Mouse (Mus musculus): ENCODE measurements around the gene Gm10306.

Gene Gm10306

GRCm38 (mm10) chr4:94556265-94557054 lies at the start of gene Gm10306, which contains the start of gene Caap1:
Gene Gm10306 (plus strand): TSS chr4:94556546.
Gene Caap1 (minus strand): TSS chr4:94556796.
- DNase-seq (ENCODE audit: extremely low spot score, low spot score): peak; percentile 98

DNA sequence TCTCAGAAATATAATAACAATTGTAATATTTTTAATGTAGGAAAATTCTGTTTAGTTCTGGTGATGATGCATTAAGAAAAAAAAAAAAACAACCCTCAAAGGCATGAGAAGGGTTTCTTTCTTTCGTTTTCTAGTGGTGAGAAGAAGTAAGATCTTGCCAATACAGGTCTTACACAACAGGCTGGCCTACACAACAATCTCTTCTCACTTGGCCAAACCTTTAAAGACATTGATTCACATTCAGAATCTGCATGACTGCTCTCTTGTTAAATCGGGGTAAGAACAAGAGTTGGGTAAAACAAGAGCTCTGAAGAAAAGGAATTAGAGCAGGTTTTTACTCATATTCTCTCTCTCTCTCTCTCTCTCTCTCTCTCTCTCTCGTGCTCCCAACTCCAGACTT lies 41.0 kb upstream of the Gm10306 start:
- DNase-seq (ENCODE audit: extremely low spot score, low spot score): no peak

DNA sequence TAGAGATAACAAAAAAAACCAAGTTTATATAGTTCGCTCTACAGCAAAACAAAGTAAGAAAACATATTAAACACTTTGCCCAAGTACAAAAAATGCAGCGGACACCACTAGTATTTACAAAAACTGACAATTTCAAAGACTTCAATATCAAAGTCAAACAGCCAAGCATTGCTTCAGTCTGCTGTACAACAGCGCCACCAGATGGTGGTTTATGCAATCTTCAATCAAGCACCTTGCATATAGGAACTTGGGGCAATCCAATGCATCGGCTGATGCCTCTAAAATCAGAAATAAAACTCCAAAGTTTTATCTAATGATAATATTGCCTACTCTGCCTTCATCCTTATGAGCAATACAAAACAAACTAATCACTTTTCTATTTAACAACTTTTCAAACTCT lies 38.7 kb upstream of the Gm10306 start:
- peak; percentile 23 for DNase-seq (ENCODE audit: extremely low spot score, low spot score)

- DNase-seq (ENCODE audit: extremely low spot score, low spot score): no peak
These were observed 33.0 kb upstream of the Gm10306 start for GRCm38 (mm10) chr4:94523321-94523720.

- DNase-seq (ENCODE audit: extremely low spot score, low spot score): no peak
These were observed 26.9 kb upstream of the Gm10306 start for GRCm38 (mm10) chr4:94529448-94529847.

DNA sequence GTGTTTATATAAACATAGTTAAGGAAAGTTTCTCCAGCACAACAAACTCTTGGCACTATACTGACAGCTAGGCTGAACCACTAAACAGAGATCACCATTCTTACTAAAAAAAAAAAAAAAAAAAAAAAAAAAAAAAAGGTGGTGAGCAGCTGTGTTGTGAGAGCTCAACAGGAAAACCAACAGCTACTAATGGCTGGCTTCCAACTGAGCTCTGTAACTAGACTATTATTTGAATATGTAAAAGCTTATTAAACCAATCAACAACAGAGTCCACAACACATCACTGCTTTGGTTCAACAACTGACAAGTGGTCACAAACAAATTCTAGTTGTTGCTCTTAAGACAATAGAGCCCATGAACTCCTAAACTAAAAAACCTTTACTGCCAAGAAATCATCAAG lies 23.1 kb upstream of the Gm10306 start:
- DNase-seq (ENCODE audit: extremely low spot score, low spot score): no peak

DNA sequence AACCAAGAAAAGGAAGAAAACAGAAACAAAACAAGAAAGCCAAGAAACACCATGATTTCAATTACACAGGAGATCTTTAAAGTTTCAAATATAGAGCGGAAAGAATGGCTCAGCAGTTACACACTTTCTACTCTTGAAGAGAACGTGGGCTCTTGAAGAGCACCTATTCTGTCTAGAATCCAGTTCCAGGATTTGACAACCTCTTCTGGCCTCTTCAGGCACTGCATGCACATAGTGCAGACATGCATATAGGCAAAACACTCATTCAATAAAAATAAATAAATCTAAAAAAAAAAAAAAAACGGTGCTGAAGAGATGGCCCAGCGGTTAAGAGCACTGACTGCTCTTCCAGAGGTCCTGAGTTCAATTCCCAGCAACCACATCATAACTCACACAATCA lies 13.3 kb upstream of the Gm10306 start:
- DNase-seq (ENCODE audit: extremely low spot score, low spot score): no peak

DNA sequence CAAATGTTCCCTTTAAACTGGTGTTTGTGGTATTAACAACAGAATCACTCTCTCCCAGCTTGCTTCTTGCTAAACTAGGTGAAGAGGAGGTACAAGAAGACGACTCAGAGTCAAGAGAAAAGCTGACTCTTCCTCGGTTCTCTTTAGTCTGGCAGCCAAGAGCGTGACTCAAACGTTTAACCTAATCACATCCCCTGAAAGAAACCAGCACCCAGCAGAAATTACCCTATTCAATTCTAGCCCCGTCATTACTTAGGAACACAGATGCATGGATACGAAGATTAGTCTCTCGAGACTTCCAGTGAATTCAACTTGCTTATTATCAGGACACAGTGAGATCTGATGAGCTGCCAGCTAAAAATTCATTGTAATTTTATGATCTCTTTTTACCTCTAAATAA lies 12.0 kb upstream of the Gm10306 start:
- DNase-seq (ENCODE audit: extremely low spot score, low spot score): no peak

DNA sequence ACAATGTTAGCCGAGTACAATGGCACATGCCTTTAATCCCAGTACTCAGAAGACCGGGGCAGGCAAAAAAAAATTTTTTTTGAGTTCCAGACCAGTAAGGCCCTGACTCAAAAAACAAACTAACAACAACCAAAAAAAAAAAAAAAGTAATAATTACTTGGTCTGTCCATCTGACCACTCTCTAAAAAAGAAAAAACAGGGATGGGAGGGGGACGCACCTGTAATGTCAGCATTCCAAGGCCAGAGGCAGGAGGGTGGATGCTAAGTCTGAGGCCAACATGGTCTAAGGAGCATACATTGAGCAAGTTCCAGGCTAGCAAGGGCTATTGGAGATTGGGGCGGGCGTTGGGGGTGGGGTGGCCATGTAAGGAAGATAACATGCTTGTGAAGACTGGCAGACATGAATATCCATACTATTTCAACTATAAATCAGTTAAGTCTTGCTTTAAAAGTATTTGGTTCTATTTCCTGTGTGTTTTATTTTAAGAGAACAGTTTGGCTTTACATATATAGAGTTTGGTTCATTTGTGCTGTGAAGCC lies 1.3 kb upstream of the Gm10306 start:
- no peak for DNase-seq (ENCODE audit: extremely low spot score, low spot score)

- no peak for DNase-seq (ENCODE audit: extremely low spot score, low spot score)
These were observed 799 bp downstream of the Gm10306 start for GRCm38 (mm10) chr4:94557145-94557544.

DNA sequence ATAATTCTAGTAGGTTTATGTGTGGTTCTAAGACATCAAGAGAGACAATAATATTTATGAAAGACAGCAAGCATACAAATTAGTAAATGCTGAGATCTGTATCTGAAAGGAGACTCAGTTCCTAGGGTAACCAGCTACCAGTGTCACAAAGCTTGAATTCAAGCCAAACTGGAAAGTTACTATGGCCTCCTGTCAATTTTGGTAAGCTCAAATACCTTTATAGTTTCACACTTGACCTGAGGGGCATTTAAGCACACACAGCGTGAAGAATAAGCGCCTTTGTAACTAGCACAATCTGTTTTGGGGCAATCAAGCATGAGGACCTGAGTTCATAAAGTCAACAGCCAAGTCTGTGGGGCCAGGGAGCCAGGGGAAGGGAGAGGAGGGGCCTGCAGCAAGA lies 2.9 kb downstream of the Gm10306 start:
- DNase-seq (ENCODE audit: extremely low spot score, low spot score): no peak

DNA sequence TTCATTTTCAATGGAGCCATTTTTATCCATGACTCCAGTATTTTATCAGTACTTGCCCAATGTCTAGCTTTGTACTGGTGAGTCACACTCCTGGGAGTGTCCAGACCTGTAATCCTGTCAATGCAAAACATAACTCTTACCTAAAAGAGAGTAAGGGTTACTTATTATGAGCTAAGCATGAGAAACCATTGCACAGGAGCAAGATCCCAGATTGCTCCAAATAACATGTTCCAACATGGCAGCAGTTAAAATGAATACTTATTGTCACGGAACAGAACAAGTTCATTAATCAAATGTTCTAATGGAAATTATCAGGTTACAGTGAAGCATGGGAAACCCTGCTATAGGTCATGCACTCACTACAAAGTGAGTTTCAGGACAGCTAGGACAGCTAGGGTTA lies 4.0 kb downstream of the Gm10306 start:
- DNase-seq (ENCODE audit: extremely low spot score, low spot score): no peak

DNA sequence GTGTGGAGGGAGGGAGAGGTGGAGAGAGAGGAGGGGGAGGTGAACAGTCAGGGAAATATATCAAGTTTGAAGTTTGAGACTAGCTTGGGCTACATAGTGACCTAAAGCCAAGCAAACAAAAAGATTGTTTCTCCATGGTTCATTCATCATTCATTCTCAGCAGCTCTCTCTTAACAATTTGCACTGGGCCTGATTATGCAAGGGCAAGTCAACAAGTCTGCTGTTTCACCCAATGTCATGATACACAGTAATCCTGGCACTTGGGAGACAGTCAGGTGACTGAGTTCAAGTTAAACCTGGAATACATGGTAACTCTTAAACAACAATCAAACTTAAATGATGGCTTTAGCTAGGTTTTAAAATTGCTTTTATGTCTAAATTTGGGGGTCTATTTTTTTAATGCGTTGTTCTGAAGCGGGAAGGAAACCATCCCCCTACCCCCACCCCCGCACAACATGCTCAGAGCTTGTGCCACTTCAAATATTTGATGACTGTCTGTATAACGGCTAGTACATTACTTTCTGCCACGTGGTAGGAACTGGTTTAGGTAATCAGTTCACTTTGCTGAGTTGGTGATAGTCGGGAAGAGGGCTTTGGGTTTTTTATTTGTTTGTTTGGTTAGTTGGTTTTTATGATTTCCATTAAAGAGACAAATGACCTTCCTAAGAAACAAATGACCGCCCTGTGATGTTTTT lies 5.8 kb downstream of the Gm10306 start:
- no peak for DNase-seq (ENCODE audit: extremely low spot score, low spot score)

- no peak for DNase-seq (ENCODE audit: extremely low spot score, low spot score)
These were observed 8.0 kb downstream of the Gm10306 start for GRCm38 (mm10) chr4:94564297-94564696.

DNA sequence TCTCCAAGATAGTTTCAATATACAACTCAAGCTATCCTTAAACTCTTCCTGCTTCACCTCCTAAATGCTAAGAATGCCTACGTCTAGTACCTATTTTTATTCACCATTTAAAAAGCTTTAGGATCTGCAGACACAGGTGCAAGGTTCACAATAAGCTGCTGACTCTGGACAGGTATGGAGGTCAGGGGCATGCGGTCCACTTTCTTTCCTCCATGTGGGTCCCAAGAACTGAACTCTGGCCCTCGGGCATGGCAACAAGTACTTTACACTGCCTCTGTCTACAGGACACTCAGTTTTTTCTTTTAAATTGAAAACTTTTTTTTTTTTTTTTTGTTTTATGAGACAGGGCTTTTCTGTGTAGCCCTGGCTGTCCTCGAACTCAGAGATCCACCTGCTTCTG lies 16.3 kb downstream of the Gm10306 start:
- DNase-seq (ENCODE audit: extremely low spot score, low spot score): no peak

GRCm38 (mm10) chr4:94591765-94592381 lies 35.5 kb downstream of the Gm10306 start:
- DNase-seq (ENCODE audit: extremely low spot score, low spot score): no peak

DNA sequence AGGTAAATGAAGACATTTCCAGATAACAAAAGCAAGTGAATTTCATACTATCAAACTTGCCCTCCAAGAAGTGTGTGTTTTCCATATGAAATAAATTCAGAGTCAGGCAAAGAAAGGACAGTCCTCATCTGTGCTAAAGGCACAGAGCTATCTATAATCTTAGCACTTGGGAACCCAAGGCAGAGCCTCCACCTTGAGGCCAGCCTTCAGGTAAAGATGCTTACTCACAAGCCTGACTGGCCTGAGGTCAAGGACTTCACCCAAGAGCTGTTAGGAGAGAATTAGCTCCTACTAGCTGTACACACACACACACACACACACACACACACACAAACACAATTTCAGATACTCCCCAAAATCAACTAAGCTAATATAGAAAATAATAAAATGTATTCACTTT lies 36.4 kb downstream of the Gm10306 start:
- no peak for DNase-seq (ENCODE audit: extremely low spot score, low spot score)

DNA sequence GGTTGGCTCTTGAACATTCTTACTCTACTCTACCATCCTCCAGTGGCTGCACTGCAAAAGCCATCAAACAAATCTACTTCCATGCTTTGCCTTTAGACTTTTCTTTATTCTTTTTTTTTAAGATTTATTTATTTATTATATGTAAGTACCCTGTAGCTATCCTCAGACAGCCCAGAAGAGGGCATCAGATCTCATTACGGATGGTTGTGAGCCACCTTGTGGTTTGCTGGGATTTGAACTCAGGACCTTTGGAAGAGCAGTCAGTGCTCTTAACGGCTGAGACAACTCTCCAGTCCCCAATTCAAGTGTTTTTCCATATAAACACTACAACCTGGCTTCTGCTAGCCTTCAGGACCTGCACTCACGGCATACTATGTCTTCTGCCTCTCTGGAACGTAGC lies 45.0 kb downstream of the Gm10306 start:
- DNase-seq (ENCODE audit: extremely low spot score, low spot score): no peak

- DNase-seq (ENCODE audit: extremely low spot score, low spot score): no peak
These were observed 46.2 kb downstream of the Gm10306 start for GRCm38 (mm10) chr4:94602496-94603030.

GRCm38 (mm10) chr4:94603031-94603629 lies 46.8 kb downstream of the Gm10306 start, which contains the start of gene Plaa:
Gene Plaa (minus strand): TSS chr4:94603244.
- DNase-seq (ENCODE audit: extremely low spot score, low spot score): peak; percentile 95

DNA sequence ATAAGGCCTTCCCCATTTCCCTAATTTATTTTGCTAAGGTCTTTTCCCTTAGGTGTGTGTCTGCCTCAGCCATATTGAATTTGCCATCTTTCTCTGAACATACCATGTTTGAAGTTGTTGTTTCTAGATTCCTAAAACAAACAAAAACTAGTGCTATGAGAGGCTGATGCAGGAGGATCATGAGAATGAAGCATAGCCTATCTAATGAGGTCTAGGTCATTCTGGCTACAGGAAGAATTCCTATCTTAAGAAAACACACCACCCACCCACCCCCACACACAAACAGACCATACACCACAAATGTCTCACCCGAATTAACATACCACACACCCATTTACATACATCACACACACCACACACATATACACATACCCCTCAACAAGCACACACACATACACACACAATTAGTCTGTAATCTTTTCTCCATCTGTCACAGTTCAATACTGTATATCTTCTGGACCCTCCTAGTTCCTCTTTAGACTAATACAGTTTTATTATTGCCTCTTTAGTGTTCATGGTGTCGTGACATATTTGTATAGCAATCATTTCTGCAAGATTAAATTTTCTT lies 48.2 kb downstream of the Gm10306 start:
- DNase-seq (ENCODE audit: extremely low spot score, low spot score): no peak
